Mouse (Mus musculus): ENCODE results near the gene Stat5b. TPM values are rescaled to one million over a fixed set of nuclear protein-coding genes. Genes with fewer than 3 reads are reported as not detected.

The Stat5b gene
- total RNA-seq, 1 experiment from 2014 or later, result 66.2 TPM

DNA sequence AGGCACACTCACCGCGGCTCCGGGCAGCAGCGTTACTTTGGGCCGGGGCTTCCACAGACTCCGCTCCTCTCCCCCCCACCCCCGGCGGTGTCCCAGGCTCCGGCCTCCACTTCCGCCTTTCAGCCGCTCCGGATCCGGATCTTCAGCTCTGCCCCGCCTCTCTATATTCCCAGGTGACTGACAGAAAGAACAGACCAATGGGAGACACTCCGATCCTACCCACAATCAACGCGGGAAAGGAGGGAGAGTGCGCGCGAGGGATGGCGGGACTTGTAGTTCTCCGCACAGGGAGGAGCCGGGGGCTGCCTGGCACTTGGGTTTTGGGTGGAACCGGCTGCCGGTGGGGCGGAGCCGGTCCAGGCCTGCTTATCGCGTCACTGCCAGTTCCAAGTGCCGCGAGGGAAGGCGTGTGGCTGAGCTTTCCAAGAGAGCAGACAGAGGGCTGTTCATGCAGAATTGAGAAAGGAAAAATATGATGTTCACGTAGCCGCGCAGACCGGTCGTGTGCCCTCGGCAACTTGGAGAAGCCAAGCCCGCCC lies 112.4 kb downstream of the Stat5b start, which contains the start of gene Rab5c:
Gene Rab5c (minus strand): TSS at position 150 of the 539 bp plus-strand sequence.
- ATAC-seq (replicated peaks in 1 of 2; ENCODE audit: insufficient read depth in 1 of 2, low FRiP score in 2 of 2, low TSS enrichment in 1 of 2, low read depth in 1 of 2, poor library complexity in 2 of 2, severe bottlenecking in 2 of 2), result peak; percentile 96 to 99

- ATAC-seq (replicated peaks in 1 of 2; ENCODE audit: insufficient read depth in 1 of 2, low FRiP score in 2 of 2, low TSS enrichment in 1 of 2, low read depth in 1 of 2, poor library complexity in 2 of 2, severe bottlenecking in 2 of 2), result no peak
Observed at GRCm38 (mm10) chr11:100737105-100737733, 113.3 kb downstream of the Stat5b start.

GRCm38 (mm10) chr11:100736746-100737080 lies 113.8 kb downstream of the Stat5b start:
- ATAC-seq (replicated peaks in 1 of 2; ENCODE audit: insufficient read depth in 1 of 2, low FRiP score in 2 of 2, low TSS enrichment in 1 of 2, low read depth in 1 of 2, poor library complexity in 2 of 2, severe bottlenecking in 2 of 2), result no peak

DNA sequence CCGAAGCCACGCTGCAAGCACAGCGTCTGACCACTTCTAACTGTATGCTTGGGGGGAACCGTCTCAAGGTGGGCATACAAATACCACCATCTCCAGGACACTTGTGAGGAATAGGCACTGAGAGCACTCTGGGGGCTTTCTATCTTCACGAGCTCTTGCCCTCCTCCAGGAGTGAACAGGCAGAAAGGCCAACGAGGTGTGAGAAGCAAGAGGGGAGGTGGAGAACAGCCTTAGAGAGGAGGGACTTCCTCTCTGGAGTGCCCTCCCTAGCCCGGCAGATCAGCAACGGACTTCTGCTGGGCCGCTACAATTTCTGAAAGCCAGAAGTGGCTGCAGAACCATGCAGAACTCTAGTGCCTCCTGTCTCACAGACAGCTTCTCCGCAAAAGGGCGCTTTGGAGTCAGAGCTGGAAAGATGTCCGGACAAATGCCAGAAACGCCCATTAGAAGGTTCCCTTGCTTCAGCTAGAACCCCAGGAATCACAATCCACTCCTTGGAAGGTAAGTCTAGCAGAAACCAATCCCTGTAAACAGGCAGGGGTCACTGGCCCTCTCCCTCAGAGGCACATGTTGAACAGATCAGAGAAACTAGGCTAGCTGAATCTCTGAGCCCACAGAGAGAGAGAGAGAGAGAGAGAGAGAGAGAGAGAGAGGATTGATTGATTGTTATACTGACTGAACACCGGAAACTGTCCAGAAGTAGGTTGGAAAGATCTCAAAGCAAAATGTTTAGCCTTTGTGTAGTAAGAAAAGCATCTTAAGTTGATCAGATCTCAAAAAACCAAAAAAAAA lies 114.4 kb downstream of the Stat5b start:
- ATAC-seq (replicated peaks in 1 of 2; ENCODE audit: insufficient read depth in 1 of 2, low FRiP score in 2 of 2, low TSS enrichment in 1 of 2, low read depth in 1 of 2, poor library complexity in 2 of 2, severe bottlenecking in 2 of 2), result no peak

DNA sequence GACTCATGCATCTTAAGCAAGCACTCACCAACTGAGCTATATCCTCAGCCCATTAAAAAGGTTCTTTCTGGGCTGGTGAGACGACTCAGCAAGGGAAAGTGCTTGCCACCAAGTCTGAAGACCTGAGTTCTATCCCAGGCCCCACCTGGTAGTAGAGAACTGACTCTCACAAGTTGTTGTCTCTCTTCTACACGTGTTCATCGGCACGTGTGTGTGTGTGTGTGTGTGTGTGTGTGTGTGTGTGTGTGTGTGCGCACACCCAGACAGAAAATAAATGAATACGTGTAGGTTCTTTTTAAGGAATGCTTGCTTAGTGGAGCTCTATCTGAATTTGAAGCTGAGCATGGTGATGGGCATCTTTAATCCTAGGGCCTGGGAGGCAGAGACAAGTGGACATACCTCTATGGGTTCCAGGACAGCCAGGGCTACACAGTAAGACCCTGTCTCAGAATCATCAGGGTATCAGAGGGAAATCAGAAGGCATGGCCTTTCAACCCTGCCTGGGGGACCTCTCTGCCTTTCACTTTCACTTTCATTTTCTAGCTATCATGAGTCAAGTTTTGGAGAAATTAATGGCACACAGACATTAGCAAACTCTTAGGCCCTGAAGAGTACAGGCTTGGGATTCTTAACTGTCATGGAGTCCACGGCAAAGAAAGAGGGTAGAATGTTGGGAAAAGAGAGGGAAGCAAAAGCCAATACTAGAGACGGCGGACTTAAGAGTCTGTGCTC lies 115.2 kb downstream of the Stat5b start:
- ATAC-seq (replicated peaks in 1 of 2; ENCODE audit: insufficient read depth in 1 of 2, low FRiP score in 2 of 2, low TSS enrichment in 1 of 2, low read depth in 1 of 2, poor library complexity in 2 of 2, severe bottlenecking in 2 of 2), result no peak

Other genes starting within 250 kb of the Stat5b start
- 6.9 and 10.7 TPM in 2 replicates for gene Nkiras2, start 231.5 kb downstream of the Stat5b start, total RNA-seq (2017)
- 129 and 135 TPM in 2 replicates for gene Dnajc7, start 230.6 kb downstream of the Stat5b start, total RNA-seq (2017)
- 0.20 TPM in 1 of 2 replicates, not detected in the other for gene Zfp385c, start 158.3 kb downstream of the Stat5b start, total RNA-seq (2017)
- gene Dhx58, start 146.5 kb downstream of the Stat5b start, total RNA-seq (2017), result 31.1 and 33.1 TPM in 2 replicates
- 26.1 TPM in 2 replicates for gene Kat2a, start 138.3 kb downstream of the Stat5b start, total RNA-seq (2017)
- gene Hspb9, start 136.9 kb downstream of the Stat5b start, total RNA-seq (2017), result not detected in 2 replicates
- 75.3 and 87.9 TPM in 2 replicates for gene Rab5c, start 112.5 kb downstream of the Stat5b start, total RNA-seq (2017)
- 0.13 TPM in 1 of 2 replicates, not detected in the other for gene Kcnh4, start 90.8 kb downstream of the Stat5b start, total RNA-seq (2017)
- not detected in 2 replicates for gene Hcrt, start 87.8 kb downstream of the Stat5b start, total RNA-seq (2017)
- gene Ghdc, start 79.8 kb downstream of the Stat5b start, total RNA-seq (2017), result 2.4 and 3.3 TPM in 2 replicates
- gene Stat5a, start 8.6 kb upstream of the Stat5b start, total RNA-seq (2017), result 48.2 and 54.6 TPM in 2 replicates
- gene Stat3, start 88.8 kb upstream of the Stat5b start, total RNA-seq (2017), result 108 and 135 TPM in 2 replicates
- gene Cavin1, start 120.2 kb upstream of the Stat5b start, total RNA-seq (2017), result 9.8 and 13.4 TPM in 2 replicates
- gene Atp6v0a1, start 158.7 kb upstream of the Stat5b start, total RNA-seq (2017), result 7.5 and 32.6 TPM in 2 replicates
- 16.4 and 20.6 TPM in 2 replicates for gene Naglu, start 219.3 kb upstream of the Stat5b start, total RNA-seq (2017)
- gene Hsd17b1, start 227.7 kb upstream of the Stat5b start, total RNA-seq (2017), result not detected in 2 replicates
- gene Coasy, start 231.8 kb upstream of the Stat5b start, total RNA-seq (2017), result 20.0 and 21.7 TPM in 2 replicates
- 36.5 and 57.0 TPM in 2 replicates for gene Mlx, start 236.6 kb upstream of the Stat5b start, total RNA-seq (2017)
- gene Psmc3ip, start 244.7 kb upstream of the Stat5b start, total RNA-seq (2017), result 34.5 and 60.5 TPM in 2 replicates